Mouse (Mus musculus): ENCODE data around the gene Hsd17b1. TPM values are rescaled to one million over a fixed set of nuclear protein-coding genes. Genes with fewer than 3 reads are reported as not detected.

The Hsd17b1 gene
- total and polyA plus RNA-seq, 2 experiments from 2014 or later = 0.27 TPM; not detected in 1

DNA sequence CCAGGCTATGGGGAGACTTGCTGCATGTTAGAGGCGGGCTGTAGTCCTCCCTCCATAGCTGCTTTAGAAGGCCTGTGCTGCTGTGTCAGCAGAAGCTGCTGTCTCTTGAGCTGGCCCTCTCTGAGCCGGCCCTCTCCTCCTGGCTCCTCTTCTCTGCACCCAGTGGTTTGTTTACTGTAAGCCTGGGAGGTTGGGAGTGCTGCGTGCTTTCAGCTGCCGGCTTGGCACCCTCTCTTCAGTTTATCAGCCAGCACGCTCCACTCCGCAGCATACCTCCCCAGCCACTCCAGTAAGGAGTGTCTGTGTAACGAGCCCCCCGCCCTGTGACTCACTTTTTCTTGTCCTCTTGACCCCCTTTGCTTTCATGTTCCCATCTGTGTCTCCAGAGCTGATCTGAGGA, 21.3 kb upstream of the Hsd17b1 start:
- no peak for TF ChIP-seq CTCF (IDR thresholded peaks at IDR 0.05)
- WGBS = 57% methylated on average over 8 of the region's 8 CpGs
- Histone ChIP-seq H3K27me3 (ENCODE audit: insufficient read depth, low read length) (no peaks in the 10 kb centered on the region), H3K36me3 (ENCODE audit: insufficient read depth, low read length) (peaks cover 85% of the 10 kb centered on the region), H3K4me2 (ENCODE audit: low read depth, low read length, poor library complexity, severe bottlenecking) (no peak overlapping the region), H3K9ac (replicated peaks; ENCODE audit: low read length, poor library complexity, severe bottlenecking) (no peak overlapping the region), H3K4me3 (ENCODE audit: low read depth, low read length) (no peak overlapping the region), H3K9me3 (ENCODE audit: low read length) (no peaks in the 10 kb centered on the region), H3K27ac (ENCODE audit: low read depth, low read length) (no peak overlapping the region), H3K4me1 (ENCODE audit: insufficient read depth, low read length) (no peaks in the 10 kb centered on the region)
- DNase-seq (ENCODE audit: low spot score) (no peak), ATAC-seq (ENCODE audit: low FRiP score) (no peak)

DNA sequence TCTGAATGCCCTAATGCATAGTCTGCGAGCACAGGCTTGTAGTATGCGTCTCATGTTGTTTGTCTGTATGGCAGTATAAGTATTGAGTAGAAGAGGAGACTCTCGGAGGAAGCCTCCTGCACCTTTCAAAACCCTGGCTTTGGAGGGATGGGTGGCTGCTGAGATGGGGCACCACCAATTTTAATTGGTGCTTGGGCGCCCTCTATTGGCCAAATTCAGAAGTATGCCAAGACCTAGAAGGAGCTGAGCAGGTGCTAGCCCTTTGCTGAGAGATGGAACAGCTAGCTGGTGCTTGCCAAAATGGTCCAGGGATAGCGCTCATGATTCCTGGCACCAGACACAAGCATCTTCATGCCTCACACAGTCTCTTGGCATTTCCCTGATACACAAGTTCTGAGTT, 20.4 kb upstream of the Hsd17b1 start:
- no peak overlapping the region for H3K27ac ChIP-seq (ENCODE audit: low read depth, low read length)
- no peaks in the 10 kb centered on the region for H3K4me1 ChIP-seq (ENCODE audit: insufficient read depth, low read length)
- no peak for ATAC-seq (ENCODE audit: low FRiP score)
- DNase-seq (ENCODE audit: low spot score) = peak; percentile 82
- no peaks in the 10 kb centered on the region for H3K9me3 ChIP-seq (ENCODE audit: low read length)
- no peak overlapping the region for H3K4me2 ChIP-seq (ENCODE audit: low read depth, low read length, poor library complexity, severe bottlenecking)
- no peaks in the 10 kb centered on the region for H3K27me3 ChIP-seq (ENCODE audit: insufficient read depth, low read length)
- no peak overlapping the region for H3K4me3 ChIP-seq (ENCODE audit: low read depth, low read length)
- peak; percentile 82 for TF ChIP-seq CTCF (IDR thresholded peaks at IDR 0.05)
- 35% methylated on average over 5 of the region's 5 CpGs for WGBS
- H3K9ac ChIP-seq (replicated peaks; ENCODE audit: low read length, poor library complexity, severe bottlenecking) = no peak overlapping the region
- peaks cover 85% of the 10 kb centered on the region for H3K36me3 ChIP-seq (ENCODE audit: insufficient read depth, low read length)

DNA sequence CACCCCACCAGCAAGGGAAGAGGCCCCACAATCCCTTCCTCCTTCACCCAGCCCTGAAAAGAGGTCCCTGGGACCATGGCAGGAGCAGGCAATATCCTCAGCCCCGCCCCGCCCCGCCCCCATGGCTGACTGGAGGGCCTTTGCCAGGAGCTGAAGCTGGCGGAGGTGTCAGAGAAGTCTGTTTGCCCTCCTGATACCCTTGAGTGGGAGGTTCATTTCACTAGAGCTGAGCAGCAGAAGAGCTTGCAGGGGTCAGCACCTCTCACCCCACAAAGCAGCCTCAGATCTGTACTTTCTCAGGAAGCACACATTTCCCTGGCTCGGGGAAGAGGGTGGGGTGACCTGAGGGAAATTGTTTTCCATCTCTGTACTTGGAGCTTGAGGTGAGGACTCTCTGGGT, 19.5 kb upstream of the Hsd17b1 start:
- no peaks in the 10 kb centered on the region for H3K27me3 ChIP-seq (ENCODE audit: insufficient read depth, low read length)
- no peak overlapping the region for H3K9ac ChIP-seq (replicated peaks; ENCODE audit: low read length, poor library complexity, severe bottlenecking)
- no peaks in the 10 kb centered on the region for H3K4me1 ChIP-seq (ENCODE audit: insufficient read depth, low read length)
- WGBS = 84% methylated on average over 5 of the region's 5 CpGs
- H3K4me2 ChIP-seq (ENCODE audit: low read depth, low read length, poor library complexity, severe bottlenecking) = no peak overlapping the region
- TF ChIP-seq CTCF (IDR thresholded peaks at IDR 0.05) = no peak
- ATAC-seq (ENCODE audit: low FRiP score) (no peak), DNase-seq (ENCODE audit: low spot score) (no peak)
- no peak overlapping the region for H3K27ac ChIP-seq (ENCODE audit: low read depth, low read length)
- no peaks in the 10 kb centered on the region for H3K9me3 ChIP-seq (ENCODE audit: low read length)
- no peak overlapping the region for H3K4me3 ChIP-seq (ENCODE audit: low read depth, low read length)
- H3K36me3 ChIP-seq (ENCODE audit: insufficient read depth, low read length) = peaks cover 85% of the 10 kb centered on the region

DNA sequence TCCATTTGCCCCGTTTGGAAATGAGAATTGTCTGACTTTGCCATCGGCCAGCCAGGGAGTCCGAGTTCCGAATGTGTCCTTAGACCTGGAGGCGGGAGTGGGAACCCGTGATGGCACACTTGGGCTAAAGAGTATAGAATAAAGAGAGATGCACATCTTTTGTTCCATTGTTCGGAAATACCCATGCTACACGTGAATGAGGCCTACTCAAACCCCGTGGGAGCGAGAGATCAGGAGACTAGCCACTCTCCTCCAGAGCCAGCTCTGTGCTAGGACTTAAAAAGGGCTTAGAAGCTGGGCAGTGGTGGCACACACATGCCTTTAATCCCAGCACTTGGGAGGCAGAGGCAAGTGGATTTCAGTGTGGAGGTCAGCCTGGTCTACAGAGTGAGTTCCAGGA, 18.7 kb upstream of the Hsd17b1 start:
- Histone ChIP-seq H3K36me3 (ENCODE audit: insufficient read depth, low read length) (peaks cover 82% of the 10 kb centered on the region), H3K27me3 (ENCODE audit: insufficient read depth, low read length) (no peaks in the 10 kb centered on the region), H3K27ac (ENCODE audit: low read depth, low read length) (peak overlapping the region; percentile 57), H3K9me3 (ENCODE audit: low read length) (no peaks in the 10 kb centered on the region), H3K4me1 (ENCODE audit: insufficient read depth, low read length) (no peaks in the 10 kb centered on the region), H3K9ac (replicated peaks; ENCODE audit: low read length, poor library complexity, severe bottlenecking) (no peak overlapping the region), H3K4me2 (ENCODE audit: low read depth, low read length, poor library complexity, severe bottlenecking) (no peak overlapping the region), H3K4me3 (ENCODE audit: low read depth, low read length) (no peak overlapping the region)
- DNase-seq (ENCODE audit: low spot score) (no peak), ATAC-seq (ENCODE audit: low FRiP score) (no peak)
- no peak for TF ChIP-seq CTCF (IDR thresholded peaks at IDR 0.05)
- 70% methylated on average over 10 of the region's 10 CpGs for WGBS

DNA sequence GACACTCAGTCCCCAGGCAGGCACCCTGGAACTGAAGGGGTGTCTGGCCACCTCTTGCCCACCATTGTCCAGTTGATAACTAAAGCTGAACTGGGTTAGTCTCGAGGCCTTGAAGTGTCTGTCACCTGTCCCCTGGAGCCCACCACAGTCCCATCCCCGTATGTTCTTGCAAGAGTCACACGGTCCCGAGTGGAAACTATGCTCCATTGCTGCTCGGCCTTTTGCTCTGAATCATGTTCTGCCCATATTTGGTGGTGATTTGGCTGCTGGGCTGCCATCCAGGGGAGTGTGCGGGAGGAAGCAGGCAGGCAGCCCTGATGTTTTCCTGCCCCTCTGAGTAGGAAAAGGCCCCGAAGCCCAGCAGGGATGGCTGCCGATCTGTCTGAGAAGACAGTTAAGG, 18.1 kb upstream of the Hsd17b1 start:
- Histone ChIP-seq H3K4me2 (ENCODE audit: low read depth, low read length, poor library complexity, severe bottlenecking) (no peak overlapping the region), H3K4me3 (ENCODE audit: low read depth, low read length) (no peak overlapping the region), H3K27ac (ENCODE audit: low read depth, low read length) (peak overlapping the region; percentile 57; the same call in 1 of the 2 replicates), H3K4me1 (ENCODE audit: insufficient read depth, low read length) (no peaks in the 10 kb centered on the region), H3K27me3 (ENCODE audit: insufficient read depth, low read length) (no peaks in the 10 kb centered on the region), H3K9me3 (ENCODE audit: low read length) (no peaks in the 10 kb centered on the region), H3K9ac (replicated peaks; ENCODE audit: low read length, poor library complexity, severe bottlenecking) (0 out of 2 replicates have a peak overlapping the region, but pooled peaks have one; percentile 19), H3K36me3 (ENCODE audit: insufficient read depth, low read length) (peaks cover 78% of the 10 kb centered on the region)
- WGBS = 67% methylated on average over 8 of the region's 8 CpGs
- DNase-seq (ENCODE audit: low spot score) (no peak), ATAC-seq (ENCODE audit: low FRiP score) (no peak)
- TF ChIP-seq CTCF (IDR thresholded peaks at IDR 0.05) = no peak

DNA sequence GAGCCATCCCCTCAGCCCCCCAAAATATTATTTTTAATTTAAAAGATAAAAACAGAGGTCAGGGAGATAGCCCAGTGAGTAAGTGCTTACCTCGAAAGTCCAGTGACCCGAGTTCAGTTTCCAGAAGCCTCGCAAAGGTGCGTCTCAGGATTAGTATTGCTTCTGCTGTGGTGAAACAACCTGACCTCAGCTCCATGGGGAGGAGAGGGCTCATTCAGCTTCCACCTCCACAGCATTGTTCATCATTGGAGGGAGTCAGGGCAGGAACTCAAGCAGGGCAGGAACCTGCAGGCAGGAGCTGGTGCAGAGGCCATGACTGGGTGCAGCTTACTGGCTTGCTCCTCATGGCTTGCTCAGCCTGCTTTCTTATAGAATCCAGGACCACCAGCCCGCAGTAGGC, 17.2 kb upstream of the Hsd17b1 start:
- Histone ChIP-seq H3K27me3 (ENCODE audit: insufficient read depth, low read length) (no peaks in the 10 kb centered on the region), H3K9me3 (ENCODE audit: low read length) (no peaks in the 10 kb centered on the region), H3K4me1 (ENCODE audit: insufficient read depth, low read length) (no peaks in the 10 kb centered on the region), H3K9ac (replicated peaks; ENCODE audit: low read length, poor library complexity, severe bottlenecking) (no peak overlapping the region), H3K36me3 (ENCODE audit: insufficient read depth, low read length) (peaks cover 71% of the 10 kb centered on the region), H3K4me2 (ENCODE audit: low read depth, low read length, poor library complexity, severe bottlenecking) (no peak overlapping the region), H3K27ac (ENCODE audit: low read depth, low read length) (no peak overlapping the region), H3K4me3 (ENCODE audit: low read depth, low read length) (no peak overlapping the region)
- WGBS = 95% methylated on average over 5 of the region's 5 CpGs
- no peak for ATAC-seq (ENCODE audit: low FRiP score)
- DNase-seq (ENCODE audit: low spot score) = no peak
- no peak for TF ChIP-seq CTCF (IDR thresholded peaks at IDR 0.05)

Measured in midbrain, postnatal 0 days (tissue).